Mouse (Mus musculus): Measurements from ENCODE around the gene Rpsa. TPM values are rescaled to one million over a fixed set of nuclear protein-coding genes. Genes with fewer than 3 reads are reported as not detected.

The Rpsa gene
- polyA plus RNA-seq, 1 experiment from 2014 or later = 1,746 TPM

DNA sequence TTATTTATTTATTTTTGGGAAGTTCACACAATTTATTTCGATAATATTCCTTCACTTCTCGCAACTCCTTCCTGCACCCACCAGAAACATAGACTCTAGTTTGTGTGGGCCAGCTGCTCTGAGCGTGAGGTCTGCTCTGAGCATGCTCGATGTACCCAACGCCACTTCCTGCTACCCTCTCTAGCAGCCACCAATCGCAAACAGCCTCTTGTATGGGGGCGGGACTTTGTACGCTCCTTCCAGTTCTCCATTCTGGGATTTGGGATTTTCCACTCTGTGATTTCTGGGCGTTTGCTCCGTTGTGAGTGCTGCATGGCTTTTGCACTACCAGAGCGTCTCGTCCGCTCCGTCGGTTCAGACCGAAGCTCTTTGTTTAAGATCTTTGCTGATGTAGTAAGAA lies 36.4 kb downstream of the Rpsa start:
- POLR2A ChIA-PET = no interaction called here
- in situ Hi-C loops (cut with MboI; ENCODE audit: low pct_unique_long_range_greater_than_20kb) = loop anchor here (25.0 kb wide), 1 partner anchor 1373 kb away; no protein-coding TSS in a partner anchor
- CTCF ChIA-PET = interaction anchor here (1.3 kb wide), 1 partner anchor 23 kb away, joined by 4 read pairs; no protein-coding TSS in a partner anchor
- peaks cover 21% of the 10 kb centered on the region for H3K27me3 ChIP-seq
- TF ChIP-seq CTCF (IDR thresholded peaks at IDR 0.05) = no peak
- ATAC-seq (no peak), DNase-seq (ENCODE audit: low read depth, low spot score) (no peak)

- ChIA-PET CTCF (no interaction called here), POLR2A (no interaction called here)
- DNase-seq (ENCODE audit: low read depth, low spot score) (no peak), ATAC-seq (no peak)
- TF ChIP-seq CTCF (IDR thresholded peaks at IDR 0.05) = no peak
- peaks cover 43% of the 10 kb centered on the region for H3K27me3 ChIP-seq
- in situ Hi-C loops (cut with MboI; ENCODE audit: low pct_unique_long_range_greater_than_20kb) = loop anchor here (25.0 kb wide), 1 partner anchor 1369 kb away; no protein-coding TSS in a partner anchor
Observed at GRCm38 (mm10) chr9:120167826-120168225, 40.3 kb downstream of the Rpsa start.

DNA sequence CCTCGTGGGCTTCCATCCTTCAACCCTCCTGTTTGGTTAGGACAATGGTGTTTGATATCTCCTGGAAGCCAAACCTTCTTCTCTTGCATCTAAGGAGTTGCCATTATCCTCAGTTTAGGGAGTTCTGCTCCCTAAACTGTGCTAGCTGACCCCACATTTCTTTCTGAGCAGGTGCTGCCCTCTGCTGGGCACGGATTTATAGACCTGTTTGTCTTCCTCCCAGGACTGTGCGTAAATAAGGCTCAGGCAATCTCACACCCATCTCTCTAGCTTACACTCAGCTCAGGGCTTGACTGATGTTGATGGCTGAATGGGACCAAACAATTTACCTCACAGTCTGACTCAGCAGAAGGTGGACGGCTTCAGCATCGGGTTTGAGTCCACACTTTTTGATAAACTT lies 43.8 kb downstream of the Rpsa start:
- ATAC-seq (no peak), DNase-seq (ENCODE audit: low read depth, low spot score) (no peak)
- ChIA-PET POLR2A (interaction anchor here (1.5 kb wide), 1 partner anchor 38 kb away, joined by 5 read pairs; no protein-coding TSS in a partner anchor), CTCF (interaction anchor here (1.2 to 3.2 kb wide), 2 partner anchors 30 to 37 kb away, joined by 3 to 14 read pairs; no protein-coding TSS in a partner anchor)
- in situ Hi-C loops (cut with MboI; ENCODE audit: low pct_unique_long_range_greater_than_20kb) = loop anchor here (25.0 kb wide), 1 partner anchor 1366 kb away; no protein-coding TSS in a partner anchor
- H3K27me3 ChIP-seq = peaks cover 38% of the 10 kb centered on the region
- peak; percentile 75 for TF ChIP-seq CTCF (IDR thresholded peaks at IDR 0.05)

- ChIA-PET POLR2A (no interaction called here), CTCF (no interaction called here)
- TF ChIP-seq CTCF (IDR thresholded peaks at IDR 0.05) = no peak
- no peak for DNase-seq (ENCODE audit: low read depth, low spot score)
- H3K27me3 ChIP-seq = peaks cover 44% of the 10 kb centered on the region
- ATAC-seq = no peak
- in situ Hi-C loops (cut with MboI; ENCODE audit: low pct_unique_long_range_greater_than_20kb) = loop anchor here (25.0 kb wide), 1 partner anchor 1363 kb away; no protein-coding TSS in a partner anchor
Observed at GRCm38 (mm10) chr9:120174436-120175137, 47.1 kb downstream of the Rpsa start.

DNA sequence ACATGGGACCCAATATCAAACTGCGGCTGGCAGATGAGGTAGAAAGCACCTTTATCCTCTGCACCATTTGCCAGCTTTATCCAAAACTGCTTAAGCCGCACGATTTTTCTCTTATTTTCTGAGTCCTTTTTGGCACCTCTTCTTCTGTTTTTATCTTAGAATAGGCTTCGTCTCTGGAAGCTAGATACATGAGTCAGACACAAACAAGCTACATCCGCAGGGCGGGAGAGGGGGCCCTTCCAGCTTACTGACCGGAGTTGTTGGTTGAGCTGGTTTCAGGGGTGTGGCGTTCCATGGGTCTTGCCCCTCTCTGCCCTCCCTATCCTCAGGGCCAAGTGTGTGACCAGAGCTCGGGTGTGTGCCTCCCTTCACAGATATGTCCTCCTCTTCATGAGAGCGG lies 51.3 kb downstream of the Rpsa start:
- ChIA-PET POLR2A (no interaction called here), CTCF (interaction anchor here (1.3 kb wide), 1 partner anchor 38 kb away, joined by 3 read pairs; no protein-coding TSS in a partner anchor)
- ATAC-seq (no peak), DNase-seq (ENCODE audit: low read depth, low spot score) (no peak)
- peaks cover 57% of the 10 kb centered on the region for H3K27me3 ChIP-seq
- in situ Hi-C loops (cut with MboI; ENCODE audit: low pct_unique_long_range_greater_than_20kb) = no loop called here
- TF ChIP-seq CTCF (IDR thresholded peaks at IDR 0.05) = no peak

Other genes with a start within 250 kb of the Rpsa start
- gene Wdr48, start 232.8 kb upstream of the Rpsa start, polyA plus RNA-seq (2021) = 38.7 TPM
- gene Gorasp1, start 190.1 kb upstream of the Rpsa start, polyA plus RNA-seq (2021) = 24.1 TPM
- 0.64 TPM for gene Ttc21a, start 190.1 kb upstream of the Rpsa start, polyA plus RNA-seq (2021)
- gene Csrnp1, start 143.0 kb upstream of the Rpsa start, polyA plus RNA-seq (2021) = 18.8 TPM
- 0.04 TPM for gene Xirp1, start 104.1 kb upstream of the Rpsa start, polyA plus RNA-seq (2021)
- gene Cx3cr1, start 57.8 kb upstream of the Rpsa start, polyA plus RNA-seq (2021) = not detected
- not detected for gene Ccr8, start 35.6 kb upstream of the Rpsa start, polyA plus RNA-seq (2021)
- gene Slc25a38, start 17.3 kb upstream of the Rpsa start, polyA plus RNA-seq (2021) = 27.3 TPM
- not detected for gene Mobp, start 22.0 kb downstream of the Rpsa start, polyA plus RNA-seq (2021)
- gene Myrip, start 173.8 kb downstream of the Rpsa start, polyA plus RNA-seq (2021) = 2.1 TPM

Data from Patski (cell line).